Mouse (Mus musculus) embryonic facial prominence, embryonic 15.5 days (tissue): ENCODE data around the gene Gm9999. TPM values are rescaled to one million over a fixed set of nuclear protein-coding genes. Genes with fewer than 3 reads are reported as not detected.
A peak's percentile ranks its signal among the peaks of the same experiment; 100 is the strongest.
"Not testable (repeated sequence)": the region's sequence is repeated elsewhere in the genome, so short reads cannot be mapped to it uniquely, and the experiment has no call there.

Experiments used
- ATAC-seq: fragments of 200-750 bp; cut with Nextera tagmentation; 2 replicates; pipeline ENCODE4 v1.8.0; 2017; ENCODE audit warnings: low read depth, moderate TSS enrichment; ENCODE audit not compliant: insufficient number of reproducible peaks, low FRiP score, low TSS enrichment
- H3K27ac ChIP-seq: fragments of 300-500 bp; sonication (generic); replicated peaks from 2 replicates; pipeline ENCODE4 v1.5.1; 2015; ENCODE audit warnings: mild to moderate bottlenecking, inconsistent platforms
- H3K27me3 ChIP-seq: fragments of 300-500 bp; sonication (generic); 2 replicates; pipeline ENCODE4 v1.6.1; 2015; ENCODE audit warnings: inconsistent platforms
- H3K36me3 ChIP-seq: fragments of 300-500 bp; sonication (generic); 2 replicates; pipeline ENCODE4 v1.6.1; 2015; ENCODE audit warnings: mild to moderate bottlenecking, inconsistent platforms
- H3K4me1 ChIP-seq: fragments of 300-500 bp; sonication (generic); 2 replicates; pipeline ENCODE4 v1.6.1; 2015; ENCODE audit warnings: inconsistent platforms
- H3K4me2 ChIP-seq: fragments of 300-500 bp; sonication (generic); replicated peaks from 2 replicates; pipeline ENCODE4 v1.6.1; 2015; ENCODE audit warnings: mild to moderate bottlenecking, inconsistent platforms
- H3K4me3 ChIP-seq: fragments of 300-500 bp; sonication (generic); replicated peaks from 2 replicates; pipeline ENCODE4 v1.5.1; 2015; ENCODE audit warnings: mild to moderate bottlenecking, inconsistent platforms
- H3K9ac ChIP-seq: fragments of 300-500 bp; sonication (generic); 2 replicates; pipeline ENCODE4 v1.6.1; 2015; ENCODE audit warnings: inconsistent platforms
- H3K9me3 ChIP-seq: fragments of 300-500 bp; sonication (generic); replicated peaks from 2 replicates; pipeline ENCODE4 v1.6.1; 2016; ENCODE audit warnings: inconsistent platforms
- WGBS: fragments of 180-500 bp; shearing (Covaris S2); methylation state at CpG from one replicate; pipeline ENCODE4 v1.1.7; 2015; 5-methylcytosine and 5-hydroxymethylcytosine counted together
- polyA plus RNA-seq: library from polyadenylated mRNA; unstranded; fragments of >200 nt; fragmentation: Nextera tagmentation; extraction: Ambion mirVana; gene quantifications from 2 replicates; pipeline ENCODE4 v1.2.1, GENCODE M21; 2015

Gm9999 gene
- polyA plus RNA-seq, 1 experiment from 2014 or later, result not detected

DNA sequence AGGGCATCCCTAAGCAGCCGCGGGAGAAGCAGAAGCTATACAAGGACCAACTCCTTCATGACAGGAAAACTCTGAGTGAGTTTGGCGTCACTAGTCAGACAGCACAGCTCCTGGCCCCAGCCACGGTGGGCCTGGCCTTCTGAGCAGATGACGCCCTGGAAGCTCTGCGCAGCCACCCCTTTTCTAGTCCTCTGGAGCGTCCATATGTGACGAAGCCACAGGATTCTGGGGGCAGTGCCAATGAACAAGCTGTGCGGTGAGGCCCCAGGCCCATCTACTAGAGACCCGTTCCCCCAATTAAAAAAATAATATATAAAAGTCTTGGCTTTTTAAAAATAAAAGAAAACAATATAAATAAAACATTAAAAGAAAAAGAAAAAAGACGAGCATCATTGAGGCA is 7.9 kb upstream of the Gm9999 start:
- ATAC-seq, result no peak
- Histone ChIP-seq H3K9ac (no peak overlapping the region), H3K27ac (no peak overlapping the region), H3K9me3 (no peaks in the 10 kb centered on the region), H3K36me3 (no peaks in the 10 kb centered on the region), H3K27me3 (no peaks in the 10 kb centered on the region), H3K4me1 (no peaks in the 10 kb centered on the region), H3K4me2 (no peak overlapping the region), H3K4me3 (no peak overlapping the region)
- WGBS, result 88% methylated on average over 11 of the region's 11 CpGs

GRCm38 (mm10) chr7:46985718-46986505 is 2.5 kb downstream of the Gm9999 start:
- no peaks in the 10 kb centered on the region for H3K9me3 ChIP-seq
- H3K36me3 ChIP-seq, result 0 out of 2 replicates have a peak, but pooled peaks cover 6% of the 10 kb centered on the region
- H3K4me1 ChIP-seq, result peaks cover 11% of the 10 kb centered on the region; the same call in 1 of the 2 replicates
- H3K4me3 ChIP-seq, result no peak overlapping the region
- no peak overlapping the region for H3K9ac ChIP-seq
- H3K4me2 ChIP-seq, result no peak overlapping the region
- no peaks in the 10 kb centered on the region for H3K27me3 ChIP-seq
- peak overlapping the region; percentile 51; the same call in 1 of the 2 replicates for H3K27ac ChIP-seq
- ATAC-seq, result no peak
- WGBS, result 42% methylated on average over 8 of the region's 8 CpGs

DNA sequence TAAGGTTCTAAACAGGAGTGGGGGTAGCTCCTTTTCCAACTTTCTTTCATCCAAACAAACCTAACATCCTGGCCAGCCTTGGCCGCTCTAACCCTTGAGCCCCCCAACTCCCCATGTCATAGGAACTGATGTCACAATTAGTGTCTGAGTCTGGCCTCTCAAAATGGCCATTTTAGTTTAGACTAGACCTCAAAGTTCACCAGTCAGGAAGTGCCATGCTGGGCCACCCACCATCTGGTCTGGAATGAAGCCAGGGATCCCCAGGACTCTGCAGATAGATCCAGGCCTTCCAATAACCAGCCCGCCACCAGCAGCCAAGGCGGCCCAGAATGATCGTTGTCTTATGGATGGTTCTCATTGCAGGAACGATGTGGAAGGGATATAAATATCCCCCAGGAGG is 3.3 kb downstream of the Gm9999 start:
- Histone ChIP-seq H3K36me3 (0 out of 2 replicates have a peak, but pooled peaks cover 7% of the 10 kb centered on the region), H3K9ac (no peak overlapping the region), H3K9me3 (no peaks in the 10 kb centered on the region), H3K27me3 (no peaks in the 10 kb centered on the region), H3K27ac (no peak overlapping the region), H3K4me1 (peaks cover 11% of the 10 kb centered on the region; the same call in 1 of the 2 replicates), H3K4me2 (no peak overlapping the region), H3K4me3 (no peak overlapping the region)
- ATAC-seq, result peak; percentile 49; the same call in 1 of the 2 replicates
- 44% methylated on average over 5 of the region's 5 CpGs for WGBS

DNA sequence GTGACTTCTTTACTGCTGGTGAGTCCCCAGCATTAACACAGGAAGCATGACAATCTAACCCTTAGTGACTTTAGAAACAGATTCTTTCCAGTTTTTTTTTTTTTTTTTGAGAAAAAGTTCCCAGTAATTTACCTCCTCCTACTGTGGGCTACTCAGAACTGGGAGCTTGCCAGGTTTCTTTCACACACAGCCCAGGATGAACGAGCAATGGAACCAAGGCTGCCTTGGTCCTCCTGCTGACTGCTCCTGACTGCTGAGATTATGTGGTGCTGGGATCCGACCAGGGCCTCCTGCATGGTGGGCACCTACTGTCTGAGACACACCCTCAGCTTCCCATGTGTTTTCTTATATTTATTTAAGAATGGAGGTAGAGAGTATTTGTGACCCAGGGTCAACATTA is 3.7 kb downstream of the Gm9999 start:
- no peak overlapping the region for H3K9ac ChIP-seq
- H3K27ac ChIP-seq, result no peak overlapping the region
- no peaks in the 10 kb centered on the region for H3K27me3 ChIP-seq
- no peak for ATAC-seq
- H3K36me3 ChIP-seq, result peaks cover 12% of the 10 kb centered on the region
- no peaks in the 10 kb centered on the region for H3K9me3 ChIP-seq
- H3K4me3 ChIP-seq, result no peak overlapping the region
- 41% methylated on average over 2 of the region's 2 CpGs for WGBS
- H3K4me1 ChIP-seq, result peaks cover 11% of the 10 kb centered on the region; the same call in 1 of the 2 replicates
- H3K4me2 ChIP-seq, result no peak overlapping the region

GRCm38 (mm10) chr7:46989387-46989786 is 6.0 kb downstream of the Gm9999 start:
- Histone ChIP-seq H3K4me1 (peaks cover 11% of the 10 kb centered on the region; the same call in 1 of the 2 replicates), H3K36me3 (peaks cover 30% of the 10 kb centered on the region)
- not testable (repeated sequence) for H3K9ac ChIP-seq, ATAC-seq, H3K27me3 ChIP-seq, H3K9me3 ChIP-seq, H3K27ac ChIP-seq, H3K4me2 ChIP-seq, H3K4me3 ChIP-seq
- 75% methylated on average over 4 of the region's 4 CpGs for WGBS

GRCm38 (mm10) chr7:46993079-46993478 is 9.7 kb downstream of the Gm9999 start:
- Histone ChIP-seq H3K27ac (no peak overlapping the region), H3K4me3 (no peak overlapping the region), H3K36me3 (peaks cover 65% of the 10 kb centered on the region), H3K4me1 (no peaks in the 10 kb centered on the region), H3K9ac (no peak overlapping the region), H3K9me3 (no peaks in the 10 kb centered on the region), H3K27me3 (no peaks in the 10 kb centered on the region), H3K4me2 (no peak overlapping the region)
- 76% methylated on average over 8 of the region's 8 CpGs for WGBS
- ATAC-seq, result no peak

- H3K27me3 ChIP-seq, result no peaks in the 10 kb centered on the region
- peaks cover 10% of the 10 kb centered on the region for H3K4me1 ChIP-seq
- peaks cover 71% of the 10 kb centered on the region for H3K36me3 ChIP-seq
- H3K9me3 ChIP-seq, result no peaks in the 10 kb centered on the region
- no peak overlapping the region for H3K4me2 ChIP-seq
- no peak overlapping the region for H3K9ac ChIP-seq
- no peak overlapping the region for H3K27ac ChIP-seq
- no peak overlapping the region for H3K4me3 ChIP-seq
- WGBS, result 95% methylated on average over 3 of the region's 3 CpGs
- ATAC-seq, result no peak
These were observed 12.2 kb downstream of the Gm9999 start for GRCm38 (mm10) chr7:46995558-46995957.

- H3K4me1 ChIP-seq, result peaks cover 20% of the 10 kb centered on the region
- WGBS, result 84% methylated on average over 4 of the region's 4 CpGs
- no peak overlapping the region for H3K4me3 ChIP-seq
- no peaks in the 10 kb centered on the region for H3K27me3 ChIP-seq
- ATAC-seq, result 0 out of 2 replicates have a peak, but pooled peaks have one; percentile 23
- H3K4me2 ChIP-seq, result no peak overlapping the region
- H3K9ac ChIP-seq, result no peak overlapping the region
- H3K27ac ChIP-seq, result no peak overlapping the region
- no peaks in the 10 kb centered on the region for H3K9me3 ChIP-seq
- H3K36me3 ChIP-seq, result peaks cover 67% of the 10 kb centered on the region
These were observed 13.6 kb downstream of the Gm9999 start for GRCm38 (mm10) chr7:46997008-46997407.

DNA sequence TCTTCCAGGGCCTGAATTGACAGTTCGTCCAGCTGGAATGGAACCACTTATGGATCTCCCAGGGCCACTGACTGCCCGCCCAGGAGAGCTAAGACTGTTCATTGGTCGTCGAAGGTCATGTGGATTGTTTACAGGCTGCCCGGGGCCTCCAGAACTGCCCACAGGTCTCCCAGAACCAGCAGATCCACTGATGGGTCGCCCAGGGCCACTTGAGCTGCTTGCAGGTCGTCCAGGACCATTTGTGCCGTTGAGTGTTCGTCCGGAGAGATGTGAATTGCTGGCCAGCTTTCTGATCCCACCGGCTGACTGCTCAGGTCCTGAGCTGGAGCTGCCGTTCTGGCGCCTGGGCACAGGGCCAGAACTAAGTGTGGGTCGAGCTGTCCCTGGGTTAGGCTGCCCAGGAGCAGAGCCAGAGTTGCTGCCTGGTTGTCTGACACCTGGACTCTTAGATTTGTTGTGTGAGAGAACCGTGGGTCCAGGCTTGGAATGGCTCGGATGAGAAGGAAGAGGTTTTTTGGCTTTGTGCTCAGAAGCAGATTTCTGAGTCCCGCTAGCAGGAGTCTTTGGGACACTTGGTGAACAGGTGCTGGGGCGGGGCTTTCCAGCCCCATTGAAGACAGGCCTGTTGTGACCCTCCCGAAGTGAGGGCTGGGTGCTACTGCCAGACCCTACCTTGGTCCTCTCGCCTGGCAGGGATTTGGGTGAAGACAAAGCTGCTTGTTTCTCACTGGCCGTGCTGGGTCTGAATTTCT is 14.4 kb downstream of the Gm9999 start:
- Histone ChIP-seq H3K4me1 (peaks cover 28% of the 10 kb centered on the region), H3K27ac (no peak overlapping the region), H3K9me3 (no peaks in the 10 kb centered on the region), H3K9ac (no peak overlapping the region), H3K27me3 (no peaks in the 10 kb centered on the region), H3K4me2 (no peak overlapping the region), H3K4me3 (no peak overlapping the region), H3K36me3 (peaks cover 61% of the 10 kb centered on the region)
- ATAC-seq, result no peak
- 84% methylated on average over 21 of the region's 21 CpGs for WGBS

DNA sequence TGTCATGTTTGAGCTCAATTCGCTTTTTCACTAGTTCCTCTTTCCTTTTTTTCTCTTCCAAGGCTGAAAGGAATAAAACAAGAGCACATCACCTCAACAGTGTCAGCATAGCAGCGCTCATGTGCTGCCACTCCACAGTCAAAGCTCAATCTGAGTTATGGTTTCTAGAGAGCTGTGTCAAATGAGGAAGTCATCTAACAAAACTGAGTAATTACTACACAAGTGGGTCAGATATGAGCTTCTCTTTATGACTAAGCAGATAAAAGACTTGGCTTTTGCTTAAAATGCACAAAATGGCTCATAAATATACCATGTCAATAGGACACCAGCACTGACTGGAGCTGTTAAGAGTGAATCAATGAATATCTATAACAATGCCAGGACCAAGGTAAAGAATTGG is 15.6 kb downstream of the Gm9999 start:
- peaks cover 52% of the 10 kb centered on the region for H3K36me3 ChIP-seq

DNA sequence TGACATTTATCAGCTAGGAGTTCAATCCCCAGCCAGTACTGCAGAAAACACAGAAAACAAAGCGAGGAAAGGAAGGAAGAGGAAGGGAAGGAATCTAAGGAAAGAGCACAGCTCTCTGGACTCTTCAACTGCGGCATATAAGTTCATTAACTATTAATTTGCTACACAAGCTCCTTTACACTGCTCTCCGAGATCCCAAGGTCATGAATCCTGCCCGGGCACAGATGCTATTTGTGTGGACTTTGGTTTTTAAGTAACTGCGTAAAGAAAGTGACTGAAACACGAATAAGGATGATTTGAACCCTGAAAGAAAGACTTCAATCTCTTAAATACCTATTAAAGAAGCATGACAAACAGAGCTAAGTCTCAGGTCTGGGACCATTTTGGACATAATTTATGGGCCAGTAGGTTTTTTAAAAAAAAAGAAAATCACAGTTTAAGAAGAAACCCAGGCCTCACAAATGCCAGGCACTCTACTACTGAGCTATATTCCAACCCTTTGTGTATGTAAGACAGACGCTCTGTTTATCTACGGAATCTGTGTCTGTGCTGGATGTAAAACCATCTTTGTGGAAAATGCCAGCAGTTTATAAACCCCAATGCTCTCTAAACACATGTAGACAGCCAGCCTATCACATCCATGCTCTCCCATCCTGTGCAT is 16.7 kb downstream of the Gm9999 start:
- H3K4me3 ChIP-seq, result no peak overlapping the region
- no peaks in the 10 kb centered on the region for H3K9me3 ChIP-seq
- 69% methylated on average over 8 of the region's 8 CpGs for WGBS
- no peak overlapping the region for H3K4me2 ChIP-seq
- peaks cover 42% of the 10 kb centered on the region for H3K4me1 ChIP-seq
- no peaks in the 10 kb centered on the region for H3K27me3 ChIP-seq
- ATAC-seq, result no peak; the same call in 1 of the 2 replicates
- no peak overlapping the region for H3K9ac ChIP-seq
- peak overlapping the region; percentile 61 for H3K27ac ChIP-seq
- H3K36me3 ChIP-seq, result peaks cover 40% of the 10 kb centered on the region

More for the DNA sequence above, 15.6 kb downstream of the Gm9999 start:
- ATAC-seq, result no peak
- Histone ChIP-seq H3K4me2 (no peak overlapping the region), H3K9ac (no peak overlapping the region), H3K4me1 (peaks cover 38% of the 10 kb centered on the region), H3K4me3 (no peak overlapping the region), H3K9me3 (no peaks in the 10 kb centered on the region), H3K27me3 (no peaks in the 10 kb centered on the region), H3K27ac (no peak overlapping the region)
- whole genome bisulfite sequencing, result 96% methylated on average over 2 of the region's 2 CpGs
